Mouse (Mus musculus): ENCODE measurements around the gene Slc22a20.

GRCm38 (mm10) chr19:5953201-5953770 lies 32.7 kb downstream of the Slc22a20 start:
- TF ChIP-seq POLR2A (IDR thresholded peaks at IDR 0.05; ENCODE audit: borderline replicate concordance, insufficient read depth, low read length) (no peak), CTCF (IDR thresholded peaks at IDR 0.05; ENCODE audit: borderline replicate concordance, insufficient read depth, low read depth, low read length) (no peak)
